Mouse (Mus musculus): ENCODE data around the gene Rgs10.

Rgs10 gene

DNA sequence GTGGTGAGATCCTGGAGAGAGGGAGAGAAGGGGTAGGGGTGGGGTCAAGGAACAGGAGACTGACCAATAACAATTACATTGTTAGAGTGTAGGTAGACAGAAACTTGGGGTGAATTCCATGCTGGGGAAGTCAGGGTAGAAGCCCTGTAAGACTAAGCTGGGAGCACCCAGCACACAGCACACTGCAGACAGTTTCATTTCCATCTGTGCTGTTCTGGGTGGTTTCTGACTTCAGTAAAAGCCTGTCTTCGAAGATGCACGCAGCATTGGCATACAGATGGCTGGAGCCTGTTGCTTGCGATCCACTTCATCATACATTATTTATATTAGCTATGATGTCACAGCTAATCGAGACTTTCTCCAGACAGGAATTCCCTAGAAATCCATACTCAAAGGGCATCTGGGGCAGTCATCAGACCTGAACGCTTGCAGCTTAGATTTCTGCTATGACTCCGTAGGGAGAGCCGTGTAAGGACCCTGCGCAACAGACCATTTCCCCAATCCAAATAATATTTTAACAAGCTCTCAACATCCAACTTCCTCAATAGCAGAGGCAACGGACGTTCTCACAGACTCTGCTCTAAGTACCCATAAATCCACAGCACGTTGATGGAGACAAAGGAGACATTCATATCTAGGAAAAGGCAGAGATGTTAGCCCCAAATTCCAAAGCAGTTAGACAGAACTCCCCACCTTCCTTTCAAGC, 7.7 kb downstream of the Rgs10 start:
- CTCF ChIA-PET = interaction anchor here (0.6 kb wide), 2 partner anchors 10 to 406 kb away, joined by 3 to 5 read pairs; no protein-coding TSS in a partner anchor

DNA sequence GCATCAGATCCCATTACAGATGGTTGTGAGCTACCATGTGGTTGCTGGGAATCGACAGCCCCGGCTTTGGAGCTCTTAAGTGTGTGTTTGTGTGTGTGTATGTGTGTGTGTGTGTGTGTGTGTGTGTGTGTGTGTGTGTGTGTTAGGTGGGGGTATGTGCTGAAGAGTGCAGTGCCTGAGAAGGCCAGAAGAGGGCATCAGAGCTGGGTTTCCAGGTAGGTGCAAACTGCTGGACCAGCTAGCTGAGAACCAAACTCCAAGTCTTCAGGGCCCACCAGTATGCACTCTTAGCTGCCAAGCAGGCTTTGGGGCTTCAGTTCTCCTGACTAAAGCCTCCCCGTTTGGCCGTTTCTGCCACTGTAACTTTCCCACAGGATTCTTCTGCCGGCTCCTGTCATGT, 10.3 kb downstream of the Rgs10 start:
- CTCF ChIA-PET = no interaction called here

DNA sequence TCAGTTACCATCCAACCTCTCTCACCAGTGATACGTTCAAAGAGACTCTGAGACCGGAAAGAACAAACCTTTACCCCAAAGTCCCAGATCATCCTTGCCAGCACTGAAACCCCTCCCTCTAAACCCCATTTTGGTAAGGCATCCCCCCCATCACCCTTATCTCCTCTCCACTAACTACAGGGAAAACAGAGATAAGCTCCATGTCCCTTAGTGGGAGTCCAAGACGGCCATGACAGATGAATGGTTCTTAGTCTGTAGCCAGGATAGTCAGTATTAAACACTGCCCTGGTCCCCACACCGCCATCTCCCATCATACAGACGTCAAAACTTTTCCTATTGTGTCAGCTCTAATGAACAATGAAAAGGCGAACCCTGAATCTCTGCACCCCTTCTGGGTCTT, 14.6 kb downstream of the Rgs10 start:
- CTCF ChIA-PET = interaction anchor here (0.5 kb wide), 1 partner anchor 1289 kb away, joined by 7 read pairs; no protein-coding TSS in a partner anchor

DNA sequence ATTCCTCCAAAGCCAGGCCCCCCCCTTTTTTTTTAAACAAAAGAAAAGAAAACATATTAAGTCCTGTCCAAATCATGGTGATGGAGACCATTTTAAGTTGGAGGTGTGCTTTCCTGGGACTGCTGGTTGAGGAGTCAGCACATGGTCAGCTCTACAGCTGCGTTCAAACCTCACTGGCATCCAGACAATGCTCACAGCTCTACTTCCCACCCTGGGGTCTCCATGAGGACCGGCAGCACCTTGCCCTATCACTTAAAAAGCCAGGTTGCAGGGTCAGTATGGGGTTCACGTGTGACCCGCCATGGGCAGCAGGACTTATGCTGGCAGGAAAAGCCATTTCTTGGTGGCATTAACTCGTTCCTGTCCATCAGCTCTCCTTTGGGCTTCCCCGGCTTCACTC, 15.0 kb downstream of the Rgs10 start:
- CTCF ChIA-PET = interaction anchor here (0.5 kb wide), 1 partner anchor 1289 kb away, joined by 7 read pairs; no protein-coding TSS in a partner anchor

DNA sequence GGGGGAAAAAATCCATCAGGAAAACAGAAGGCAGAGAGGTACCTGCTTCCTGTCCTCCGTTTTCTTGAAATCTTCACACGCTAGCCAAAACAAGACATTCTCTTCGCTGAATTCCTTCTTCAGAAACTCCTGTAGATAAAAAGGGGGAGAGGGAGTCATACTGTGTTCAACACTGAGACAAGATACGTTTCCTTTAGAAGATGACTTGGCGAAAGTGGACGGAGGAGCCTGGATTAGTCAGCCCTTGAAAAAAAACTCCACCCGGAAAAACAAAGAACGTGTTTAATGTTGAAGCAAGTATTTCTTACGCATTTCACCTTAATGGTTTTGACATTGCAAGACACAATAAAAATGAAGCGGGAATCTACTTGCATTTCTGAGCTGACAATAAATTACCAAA, 15.4 kb downstream of the Rgs10 start:
- CTCF ChIA-PET = interaction anchor here (0.5 kb wide), 1 partner anchor 1288 kb away, joined by 7 read pairs; no protein-coding TSS in a partner anchor

DNA sequence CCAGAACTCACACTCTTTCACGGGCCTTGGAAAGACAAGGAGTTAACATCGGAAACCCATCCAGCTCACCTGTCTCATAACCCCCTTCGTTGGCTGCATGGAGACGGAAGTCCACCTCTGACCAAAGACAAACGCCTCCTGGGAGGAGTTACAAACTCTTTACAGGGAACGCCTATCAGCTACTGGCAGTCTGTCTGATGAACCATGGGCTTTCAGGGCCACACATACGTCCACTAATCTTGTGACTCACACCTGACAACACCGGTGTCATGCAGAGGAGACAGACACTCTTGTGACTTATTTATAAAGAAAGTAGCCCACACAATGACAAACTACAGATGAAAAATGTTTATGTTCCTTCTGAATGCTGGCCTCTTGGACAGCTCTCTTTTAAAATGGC, 16.0 kb downstream of the Rgs10 start:
- CTCF ChIA-PET = no interaction called here

DNA sequence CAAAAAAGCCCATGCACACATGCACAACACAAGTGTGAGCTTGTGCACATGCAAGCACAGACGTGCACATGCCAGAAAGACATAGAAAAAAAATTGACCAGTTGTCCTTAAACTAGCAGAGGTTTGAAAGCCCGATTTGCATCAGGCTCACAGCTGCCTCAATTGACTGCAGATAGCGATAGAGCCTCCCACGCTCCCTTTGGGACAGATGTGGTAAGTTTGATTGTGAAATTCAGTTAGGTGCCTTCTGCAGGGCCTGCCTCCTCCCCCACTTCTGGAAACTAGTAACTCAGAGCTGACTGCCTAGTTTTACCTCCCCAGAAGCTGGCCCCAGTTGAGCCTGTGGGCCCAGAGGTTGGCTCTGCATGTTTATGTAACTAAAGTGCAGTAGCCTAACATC, 19.9 kb downstream of the Rgs10 start:
- CTCF ChIA-PET = interaction anchor here (0.6 kb wide), 1 partner anchor 190 kb away, joined by 4 read pairs; no protein-coding TSS in a partner anchor

DNA sequence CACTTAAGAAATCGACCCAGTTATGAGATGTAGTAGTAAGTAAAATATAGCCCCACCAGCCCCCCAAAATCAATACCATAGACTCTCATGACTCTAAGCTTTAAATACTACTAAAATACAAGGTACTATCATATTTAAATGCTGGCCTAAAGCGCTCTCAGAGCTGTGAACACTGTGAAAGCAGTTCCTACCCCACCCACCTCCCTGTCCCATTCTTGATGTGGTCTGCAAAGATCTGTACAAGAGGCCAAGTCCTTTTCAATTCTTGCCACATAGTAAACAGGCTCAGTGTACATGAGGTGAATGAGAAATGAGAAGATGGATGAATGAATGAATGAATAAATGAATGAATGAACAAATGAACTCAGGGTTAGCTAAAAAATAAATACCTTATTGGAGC, 21.5 kb downstream of the Rgs10 start:
- CTCF ChIA-PET = interaction anchor here (1.2 kb wide), 1 partner anchor 19 kb away, joined by 8 read pairs; no protein-coding TSS in a partner anchor

DNA sequence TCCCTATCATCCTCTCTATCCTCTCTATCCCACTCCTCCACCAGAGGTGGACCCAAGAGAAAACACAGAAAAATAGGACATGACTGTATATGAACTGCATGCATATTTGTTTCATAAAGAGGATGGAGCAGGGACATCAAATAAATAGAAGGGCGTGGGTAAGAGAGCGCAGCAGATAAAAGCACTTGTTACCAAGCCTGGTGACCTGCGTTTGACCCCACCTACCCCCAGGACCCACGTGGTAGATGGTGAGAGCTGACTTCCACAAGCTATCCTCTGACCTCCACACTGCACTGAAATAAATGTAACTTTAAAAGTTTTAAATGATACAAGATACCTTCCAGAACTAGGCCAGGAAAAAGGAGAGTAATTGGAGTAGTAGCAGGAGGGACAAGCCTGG, 24.8 kb downstream of the Rgs10 start:
- CTCF ChIA-PET = no interaction called here

DNA sequence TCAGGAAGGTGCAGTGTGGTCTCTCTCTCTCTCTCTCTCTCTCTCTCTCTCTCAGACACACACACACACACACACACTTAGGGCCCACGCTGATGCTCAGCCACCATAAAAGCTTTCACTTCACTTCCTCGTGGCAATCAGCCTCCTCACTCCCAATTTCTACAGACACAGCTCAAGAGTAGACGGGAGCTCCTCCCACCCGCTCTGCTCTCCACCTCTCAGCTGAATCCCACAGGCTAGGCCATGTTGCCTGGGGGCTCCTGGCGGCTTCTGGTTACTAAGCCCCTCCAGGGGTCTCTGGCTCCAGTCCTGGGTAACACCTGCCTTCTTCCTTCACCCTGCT, 25.6 kb downstream of the Rgs10 start:
- CTCF ChIA-PET = interaction anchor here (0.6 kb wide), 1 partner anchor 24 kb away, joined by 4 read pairs; no protein-coding TSS in a partner anchor

DNA sequence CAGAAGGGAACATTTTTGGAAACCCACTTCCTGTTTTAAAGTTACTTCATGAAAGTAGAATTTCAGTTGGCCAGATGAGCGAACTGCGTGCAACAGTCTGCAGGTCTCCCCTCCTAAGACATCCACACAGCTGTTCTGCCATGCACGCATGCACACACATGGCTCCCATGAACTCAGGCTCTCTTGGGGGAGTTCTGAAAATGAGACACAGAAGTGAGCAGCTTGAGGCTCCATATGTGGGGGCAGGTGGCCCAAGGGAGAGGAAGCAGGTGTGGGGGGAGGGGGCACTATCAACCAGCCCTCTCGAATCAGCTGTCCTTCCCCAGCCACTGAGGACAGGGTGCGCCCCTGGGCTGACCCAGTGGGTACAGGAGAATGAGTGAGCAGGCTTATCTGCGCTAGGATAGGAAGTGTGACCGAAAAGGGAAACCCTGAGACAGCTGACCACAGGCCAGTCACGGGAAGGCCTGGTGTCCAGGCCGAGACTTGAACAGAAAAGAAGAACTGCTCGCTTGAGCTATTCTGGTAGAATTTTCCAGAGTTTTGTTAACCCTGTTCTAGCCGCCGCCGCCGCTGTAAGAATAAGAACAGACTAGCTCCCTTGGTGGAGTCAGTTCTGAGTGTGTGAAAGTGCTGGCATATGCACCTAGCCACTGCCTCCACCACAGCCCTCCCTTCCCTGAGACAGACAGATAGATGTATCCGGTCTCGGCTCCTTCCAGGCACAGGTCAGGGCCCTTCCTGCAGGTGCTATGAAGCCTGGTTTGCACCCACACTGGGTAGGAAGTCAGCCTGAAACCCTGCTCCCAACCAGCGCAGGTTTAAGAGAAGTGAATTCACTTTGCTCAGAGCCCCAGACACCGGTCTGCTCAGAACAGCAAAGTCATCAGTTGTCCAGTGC, 26.2 kb downstream of the Rgs10 start:
- CTCF ChIA-PET = no interaction called here

DNA sequence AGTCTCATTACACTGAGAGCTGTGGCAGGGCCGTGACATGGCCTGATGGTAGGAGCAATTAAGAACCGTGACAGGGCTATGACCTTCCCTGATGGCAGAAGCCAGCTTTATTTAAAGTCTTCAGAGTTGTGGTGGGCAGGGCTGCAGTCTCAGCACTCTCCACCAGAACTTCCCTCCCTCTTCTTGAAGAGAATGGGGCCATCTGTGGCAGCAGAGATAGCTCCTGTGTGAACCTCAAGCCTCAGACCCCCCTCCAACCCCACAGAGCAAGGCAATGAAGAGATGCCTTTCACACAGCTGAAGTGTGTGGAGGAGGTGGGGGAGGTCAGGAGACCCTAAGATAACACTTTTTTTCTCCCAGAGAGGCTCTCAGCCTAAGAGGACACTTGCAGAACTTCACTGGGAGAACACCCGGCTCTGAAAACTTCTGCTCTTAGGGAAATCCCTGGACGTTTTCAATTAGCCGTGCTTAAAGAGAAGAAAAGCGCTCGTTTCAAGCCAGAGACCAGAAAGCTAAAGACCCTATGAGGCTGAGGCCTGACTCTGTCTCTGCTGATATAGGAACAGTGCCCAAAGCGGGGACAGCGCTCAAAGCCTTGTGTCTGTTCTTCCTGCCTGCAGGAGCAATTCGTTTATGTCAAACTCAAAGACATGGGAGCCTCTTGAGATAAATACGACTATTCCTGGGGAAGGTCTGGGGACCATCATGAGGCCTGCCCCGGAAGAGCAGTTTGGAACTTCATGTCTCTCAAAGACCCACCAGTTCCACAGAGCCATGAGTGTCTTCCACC, 27.1 kb downstream of the Rgs10 start:
- CTCF ChIA-PET = no interaction called here

DNA sequence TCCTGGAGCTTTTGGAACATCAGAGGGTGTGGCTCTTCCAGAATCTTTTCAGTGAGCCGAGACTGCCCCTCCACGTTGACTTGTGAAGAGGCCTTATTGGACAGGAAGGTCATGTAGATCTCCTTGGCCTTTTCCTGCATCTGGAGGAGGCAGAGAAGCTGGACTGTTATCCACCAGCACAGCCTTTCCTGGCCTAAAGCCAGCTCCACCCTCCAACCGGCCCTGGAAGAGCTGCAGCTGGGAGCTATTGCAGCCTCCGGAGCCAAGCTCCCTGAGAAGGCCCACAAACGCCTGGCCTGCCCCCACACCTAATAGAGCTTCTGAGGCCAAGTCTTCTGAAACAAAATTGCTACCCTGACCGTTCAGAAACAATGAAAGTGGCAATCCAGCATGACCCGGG, 29.6 kb downstream of the Rgs10 start:
- CTCF ChIA-PET = no interaction called here

DNA sequence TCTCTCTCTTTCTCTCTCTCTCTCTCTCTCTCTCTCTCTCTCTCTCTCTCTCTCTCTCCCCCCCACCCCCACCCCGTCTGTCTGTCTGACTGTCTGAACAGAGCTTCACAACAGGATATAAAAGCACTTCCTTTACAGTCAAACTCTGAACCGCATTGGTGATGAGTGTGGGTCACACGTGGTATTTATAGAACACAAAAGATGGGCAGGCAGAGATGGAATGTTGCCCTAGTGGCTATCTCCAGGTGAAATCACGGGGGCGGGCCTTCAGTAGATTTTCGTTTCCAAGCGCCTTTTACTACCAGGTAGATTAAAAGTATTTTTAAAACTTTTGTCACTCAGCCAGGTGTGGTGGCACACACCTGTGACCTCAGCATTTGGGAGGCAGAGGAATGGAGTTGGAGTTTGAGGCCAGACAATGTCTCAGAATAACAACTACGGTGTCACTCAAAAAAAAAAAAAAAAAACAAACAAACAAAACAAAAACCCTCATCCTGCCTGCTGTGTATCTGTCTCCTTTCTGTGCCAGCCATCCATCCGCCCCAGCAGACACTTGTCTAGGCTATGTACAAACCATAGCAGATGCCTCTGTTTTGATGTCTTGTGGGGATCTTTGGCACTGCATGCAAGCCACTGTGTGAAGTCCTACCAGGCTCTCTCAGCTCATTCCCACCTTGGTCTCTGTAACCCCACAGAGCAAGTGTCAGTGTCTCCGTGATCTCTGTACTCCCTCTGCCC, 34.7 kb downstream of the Rgs10 start:
- CTCF ChIA-PET = interaction anchor here (0.6 kb wide), 1 partner anchor 14 kb away, joined by 5 read pairs; no protein-coding TSS in a partner anchor

DNA sequence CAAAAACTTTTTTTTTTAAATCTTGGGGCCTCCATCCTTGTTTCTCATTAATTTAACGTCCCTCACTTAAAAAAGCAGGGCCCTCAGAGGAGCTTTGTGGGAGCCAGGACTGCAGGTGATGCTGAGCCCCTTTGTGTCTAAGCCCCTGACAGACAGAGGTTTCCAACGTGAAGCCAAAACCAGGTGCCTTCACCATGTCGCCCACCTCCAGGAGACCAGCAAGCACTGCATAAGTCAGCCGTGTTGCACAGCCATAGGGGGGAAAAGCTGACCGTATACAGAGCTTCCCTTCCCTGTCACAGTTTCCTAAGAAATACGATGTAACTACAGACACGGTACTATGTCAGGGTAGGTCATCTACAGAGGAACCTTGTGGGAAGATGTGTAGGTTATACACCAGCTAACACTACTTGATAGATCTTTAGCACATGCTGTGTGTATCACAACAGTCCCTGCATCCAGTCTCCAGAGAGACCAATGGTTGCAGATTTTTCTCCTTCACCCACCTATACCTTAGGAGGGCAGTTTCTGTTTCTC, 35.3 kb downstream of the Rgs10 start:
- CTCF ChIA-PET = interaction anchor here (0.6 to 0.8 kb wide), 3 partner anchors 13 to 254 kb away, joined by 3 to 6 read pairs (median 5); no protein-coding TSS in a partner anchor

DNA sequence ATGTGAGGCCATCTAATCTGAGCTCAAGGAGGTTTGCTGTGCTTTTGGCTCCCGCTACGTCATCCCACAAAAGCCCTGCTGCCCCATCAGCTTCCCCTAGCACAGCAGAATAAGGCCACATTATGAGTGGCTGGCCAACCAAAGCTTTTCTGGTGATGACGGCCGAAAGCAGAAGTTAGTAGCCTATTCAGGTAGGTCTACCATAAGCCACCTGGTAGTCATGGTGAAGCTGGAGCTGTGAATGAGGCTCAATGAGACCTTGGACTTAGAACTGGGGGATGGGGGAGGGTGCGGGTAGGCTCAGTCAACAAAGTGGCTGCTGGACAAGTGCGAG, 36.1 kb downstream of the Rgs10 start:
- CTCF ChIA-PET = interaction anchor here (0.8 kb wide), 1 partner anchor 255 kb away, joined by 3 read pairs; no protein-coding TSS in a partner anchor

DNA sequence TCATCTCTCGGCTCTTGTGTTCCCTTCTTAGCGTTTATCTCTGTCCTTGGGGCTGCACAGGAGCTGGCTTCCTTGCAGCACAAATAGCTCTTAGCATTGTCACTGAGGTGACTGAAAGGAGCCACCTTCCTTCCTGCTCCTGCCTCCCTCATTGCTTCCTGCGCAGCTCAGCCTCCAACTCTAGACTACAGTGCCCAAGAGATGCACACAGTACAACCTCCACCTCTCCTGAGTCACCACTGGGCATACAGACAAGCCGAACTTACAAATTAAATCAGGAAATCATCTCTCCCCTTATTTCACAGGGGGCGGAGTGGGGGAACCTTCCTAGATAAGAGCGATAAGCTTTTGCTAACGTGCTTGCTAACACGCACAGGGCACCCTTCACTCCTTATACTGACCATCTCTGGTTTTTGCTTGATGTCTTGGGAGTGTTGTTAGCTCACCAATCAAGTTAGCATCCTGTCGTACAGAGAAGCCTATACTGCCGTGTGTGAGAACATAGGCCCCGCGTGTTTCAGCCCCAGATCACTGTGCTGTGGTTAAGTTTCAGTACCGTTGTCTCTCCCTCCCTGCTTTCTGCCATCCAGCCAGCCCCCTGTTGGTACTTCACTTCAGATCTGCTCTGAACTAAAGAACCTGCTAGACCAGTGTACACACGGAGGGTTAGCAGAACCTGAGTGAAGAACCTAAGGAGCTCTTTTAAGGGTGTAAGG, 36.6 kb downstream of the Rgs10 start:
- CTCF ChIA-PET = interaction anchor here (0.8 kb wide), 1 partner anchor 256 kb away, joined by 3 read pairs; no protein-coding TSS in a partner anchor

DNA sequence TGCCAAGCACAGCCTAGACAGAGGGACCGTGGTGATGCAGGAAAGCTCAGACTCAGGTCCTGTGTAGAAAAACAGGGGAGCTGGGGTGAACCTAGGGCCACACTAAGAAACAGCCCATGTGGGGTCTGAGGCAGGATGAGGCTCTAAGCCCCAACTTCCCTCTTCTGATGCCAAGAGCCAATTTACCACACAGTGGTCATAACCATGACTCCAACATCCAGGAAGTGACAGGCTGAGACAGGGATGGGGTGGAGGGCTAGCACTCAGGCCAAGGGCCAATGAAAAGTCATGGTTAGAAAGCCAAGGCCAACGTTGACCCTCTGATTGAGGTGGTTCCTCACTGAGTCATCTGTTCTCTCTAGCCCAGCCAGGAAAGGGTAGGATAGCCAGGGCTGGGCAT, 37.6 kb downstream of the Rgs10 start:
- CTCF ChIA-PET = no interaction called here

DNA sequence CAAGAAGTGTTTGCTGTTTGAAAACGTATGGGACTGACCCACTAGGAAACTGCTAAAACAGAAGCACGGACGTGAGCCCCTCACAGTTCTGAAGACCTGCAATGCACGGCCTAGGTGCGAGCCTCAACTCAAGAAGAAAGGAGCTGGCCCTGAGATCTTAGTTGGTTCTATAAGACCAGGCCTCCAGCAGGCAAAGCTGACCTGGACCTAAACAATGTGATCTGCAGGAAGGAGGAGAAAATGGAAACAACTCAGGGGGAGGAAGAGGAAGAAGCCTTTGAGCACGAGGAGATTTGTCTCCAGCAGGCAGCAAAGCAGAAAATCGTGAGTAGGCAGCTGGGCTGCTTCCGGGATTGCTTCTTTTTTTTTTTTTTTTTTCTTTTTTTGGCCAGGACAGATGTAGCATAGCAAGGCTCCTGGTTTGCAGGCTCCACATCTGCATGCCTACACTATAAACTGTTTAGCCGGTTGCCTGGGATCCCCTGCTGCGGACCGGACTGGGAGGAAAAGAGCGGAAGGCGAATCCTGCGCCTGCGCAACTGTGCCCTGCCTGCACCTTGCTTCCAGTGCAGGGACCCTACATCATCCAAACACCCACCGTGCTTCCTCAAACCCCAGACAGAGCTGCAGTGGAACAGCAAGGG, 39.3 kb downstream of the Rgs10 start:
- CTCF ChIA-PET = interaction anchor here (0.6 kb wide), 1 partner anchor 42 kb away, joined by 7 read pairs; no protein-coding TSS in a partner anchor
